Mouse (Mus musculus) embryonic facial prominence, embryonic 14.5 days (tissue): Measurements from ENCODE around the gene Ppp2r5d. TPM values are rescaled to one million over a fixed set of nuclear protein-coding genes. Genes with fewer than 3 reads are reported as not detected.
A peak's percentile ranks its signal among the peaks of the same experiment; 100 is the strongest.

ENCODE experiments used
- ATAC-seq: fragments of 200-750 bp; cut with Nextera tagmentation; 2 replicates; pipeline ENCODE4 v1.8.0; 2017; ENCODE audit warnings: low read depth, moderate number of reproducible peaks, moderate TSS enrichment
- DNase-seq: peaks from one replicate; pipeline ENCODE4 v3.0.0-alpha.2; 2015; ENCODE audit warnings: low spot score
- H3K27ac ChIP-seq: fragments of 300-500 bp; sonication (generic); replicated peaks from 2 replicates; pipeline ENCODE4 v1.5.1; 2014; ENCODE audit warnings: low read depth, mild to moderate bottlenecking, low read length, moderate library complexity
- H3K27me3 ChIP-seq: fragments of 300-500 bp; sonication (generic); replicated peaks from 2 replicates; pipeline ENCODE4 v1.6.1; 2014; ENCODE audit warnings: low read length; ENCODE audit not compliant: control insufficient read depth, insufficient read depth
- H3K36me3 ChIP-seq: fragments of 300-500 bp; sonication (generic); 2 replicates; pipeline ENCODE4 v1.6.1; 2014; ENCODE audit warnings: low read length, mixed read lengths; ENCODE audit not compliant: control insufficient read depth, insufficient read depth
- H3K4me1 ChIP-seq: fragments of 300-500 bp; sonication (generic); 2 replicates; pipeline ENCODE4 v1.6.1; 2014; ENCODE audit warnings: antibody characterized with exemption, low read length; ENCODE audit not compliant: control insufficient read depth, insufficient read depth
- H3K4me2 ChIP-seq: fragments of 300-500 bp; sonication (generic); 2 replicates; pipeline ENCODE4 v1.6.1; 2014; ENCODE audit warnings: low read depth, mild to moderate bottlenecking, low read length, moderate library complexity, mixed read lengths
- H3K4me3 ChIP-seq: fragments of 300-500 bp; sonication (generic); 2 replicates; pipeline ENCODE4 v1.5.1; 2014; ENCODE audit warnings: low read depth, mild to moderate bottlenecking, low read length
- H3K9ac ChIP-seq: fragments of 300-500 bp; sonication (generic); 2 replicates; pipeline ENCODE4 v1.6.1; 2014; ENCODE audit warnings: low read depth, mild to moderate bottlenecking, low read length, moderate library complexity, mixed read lengths
- H3K9me3 ChIP-seq: fragments of 300-500 bp; sonication (generic); 2 replicates; pipeline ENCODE4 v1.6.1; 2016; ENCODE audit warnings: low read length; ENCODE audit not compliant: control insufficient read depth
- WGBS: fragments of 180-500 bp; shearing (Covaris S2); extraction: QIAGEN DNeasy Blood & Tissue Kit; methylation state at CpG from one replicate; pipeline ENCODE4 v1.1.7; 2014; 5-methylcytosine and 5-hydroxymethylcytosine counted together
- polyA plus RNA-seq: library from polyadenylated mRNA; unstranded; fragments of >200 nt; fragmentation: Nextera tagmentation; extraction: Ambion mirVana; gene quantifications from 2 replicates; pipeline ENCODE4 v1.2.1, GENCODE M21; 2014

Gene Ppp2r5d
- polyA plus RNA-seq, 1 experiment from 2014 or later, result 79.5 TPM

DNA sequence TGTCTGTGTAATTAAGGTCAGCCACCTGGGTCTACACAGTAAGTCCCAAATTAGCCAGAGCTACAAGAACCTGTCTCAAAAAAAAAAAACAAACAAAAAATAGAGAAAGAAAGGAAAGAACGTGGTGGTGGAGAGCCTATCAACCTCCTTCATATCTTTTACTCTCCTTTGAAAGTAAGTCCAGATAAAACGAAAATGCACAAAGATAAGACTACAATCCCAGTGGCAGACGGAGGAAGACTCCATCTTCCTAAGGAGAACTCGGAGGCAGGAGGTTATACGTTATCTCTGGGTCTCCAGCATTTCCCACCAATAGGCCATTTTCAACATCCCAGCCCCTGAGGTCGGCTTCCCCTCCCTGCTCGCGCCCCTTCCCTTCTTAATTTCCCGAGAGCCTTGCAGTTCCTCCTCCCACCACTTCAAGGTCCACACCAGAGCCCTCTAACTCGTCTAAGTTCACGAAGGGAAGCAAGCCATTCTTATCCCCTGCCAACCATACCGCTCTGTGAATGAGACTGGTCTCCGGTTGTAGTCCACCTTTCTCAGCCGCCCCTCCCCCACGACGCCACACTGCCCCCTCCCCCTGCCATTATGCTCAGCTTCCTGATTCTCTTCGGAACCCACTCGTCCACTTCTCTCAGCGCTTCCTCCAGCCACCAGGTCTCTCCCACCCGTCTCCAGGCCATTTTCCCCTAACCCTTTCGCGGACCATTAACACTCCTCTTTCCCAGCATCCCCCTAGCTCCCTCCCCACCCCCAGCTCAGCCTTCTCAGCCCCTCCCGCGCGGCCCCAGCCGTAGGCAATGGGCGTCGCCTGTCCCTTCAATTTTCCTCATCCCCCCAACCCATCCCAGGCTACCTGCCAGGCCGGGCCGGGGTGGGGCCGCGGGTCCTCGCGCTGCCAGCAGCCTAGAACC is 24.8 kb downstream of the Ppp2r5d start:
- Histone ChIP-seq H3K27me3 (no peaks in the 10 kb centered on the region), H3K9ac (peak overlapping the region; percentile 78), H3K27ac (peak overlapping the region; percentile 87), H3K4me2 (peak overlapping the region; percentile 88), H3K4me1 (peaks cover 17% of the 10 kb centered on the region), H3K36me3 (peaks cover 59% of the 10 kb centered on the region), H3K9me3 (no peaks in the 10 kb centered on the region), H3K4me3 (peak overlapping the region; percentile 82)
- peak; percentile 24 for ATAC-seq
- DNase-seq, result peak; percentile 66
- under 1% methylated on average over 34 of the region's 34 CpGs for WGBS

DNA sequence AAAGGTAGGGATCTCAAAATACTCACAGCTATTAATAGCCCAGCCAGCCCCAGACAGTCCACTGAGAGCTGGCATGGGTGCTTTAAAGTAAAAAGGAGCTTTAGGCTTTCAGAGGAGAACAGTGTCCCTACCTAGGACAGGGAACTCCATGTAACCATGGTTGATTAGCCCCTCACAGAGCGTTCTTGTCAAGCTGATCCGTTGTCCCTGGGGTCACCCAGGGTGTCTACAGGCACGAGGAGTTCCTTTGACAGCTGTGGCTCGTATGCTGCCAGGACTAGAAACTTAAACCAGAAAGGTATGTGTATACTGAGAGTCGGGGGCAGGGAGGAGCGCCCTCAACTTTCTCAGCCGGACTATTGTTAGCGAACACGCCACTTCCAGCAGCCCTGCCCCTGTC is 26.0 kb downstream of the Ppp2r5d start:
- Histone ChIP-seq H3K4me2 (peak overlapping the region; percentile 88), H3K36me3 (peaks cover 53% of the 10 kb centered on the region), H3K9me3 (no peaks in the 10 kb centered on the region), H3K27ac (0 out of 2 replicates have a peak overlapping the region, but pooled peaks have one; percentile 16), H3K27me3 (no peaks in the 10 kb centered on the region), H3K4me3 (peak overlapping the region; percentile 82), H3K9ac (peak overlapping the region; percentile 78), H3K4me1 (peaks cover 23% of the 10 kb centered on the region)
- 31% methylated on average over 9 of the region's 9 CpGs for WGBS
- ATAC-seq (no peak), DNase-seq (peak; percentile 51)

DNA sequence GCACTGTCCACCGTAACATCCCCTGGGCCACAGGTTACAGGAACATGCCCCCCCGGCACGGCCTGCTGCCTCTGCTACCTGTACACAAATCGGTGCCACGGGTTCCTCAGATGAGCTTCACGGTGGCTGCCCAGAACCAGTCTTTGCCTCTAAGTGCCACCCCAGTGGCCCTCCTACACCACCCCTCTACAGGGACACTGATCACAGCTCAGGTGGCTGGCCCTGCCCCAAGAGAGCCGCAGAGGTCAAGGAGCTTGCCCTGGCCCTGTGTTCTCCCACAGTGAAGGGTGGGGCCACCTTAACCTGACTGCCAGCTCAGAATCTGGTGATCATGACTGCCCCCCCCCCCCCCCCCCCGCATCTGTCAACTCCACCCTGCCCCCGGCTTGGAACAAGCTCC is 26.5 kb downstream of the Ppp2r5d start, which contains the start of gene Mea1:
Gene Mea1, plus strand, starts transcription at position 378 of the 400 bp plus-strand sequence.
- peaks cover 49% of the 10 kb centered on the region for H3K36me3 ChIP-seq
- H3K4me2 ChIP-seq, result peak within 1 kb of the TSS; percentile 88
- H3K9ac ChIP-seq, result peak within 1 kb of the TSS; percentile 78
- no peak for ATAC-seq
- peaks cover 24% of the 10 kb centered on the region for H3K4me1 ChIP-seq
- peak within 1 kb of the TSS; percentile 82 for H3K4me3 ChIP-seq
- H3K27ac ChIP-seq, result peak within 1 kb of the TSS; percentile 87
- no peaks in the 10 kb centered on the region for H3K9me3 ChIP-seq
- no peaks in the 10 kb centered on the region for H3K27me3 ChIP-seq
- DNase-seq, result no peak
- 92% methylated on average over 7 of the region's 9 CpGs for WGBS

DNA sequence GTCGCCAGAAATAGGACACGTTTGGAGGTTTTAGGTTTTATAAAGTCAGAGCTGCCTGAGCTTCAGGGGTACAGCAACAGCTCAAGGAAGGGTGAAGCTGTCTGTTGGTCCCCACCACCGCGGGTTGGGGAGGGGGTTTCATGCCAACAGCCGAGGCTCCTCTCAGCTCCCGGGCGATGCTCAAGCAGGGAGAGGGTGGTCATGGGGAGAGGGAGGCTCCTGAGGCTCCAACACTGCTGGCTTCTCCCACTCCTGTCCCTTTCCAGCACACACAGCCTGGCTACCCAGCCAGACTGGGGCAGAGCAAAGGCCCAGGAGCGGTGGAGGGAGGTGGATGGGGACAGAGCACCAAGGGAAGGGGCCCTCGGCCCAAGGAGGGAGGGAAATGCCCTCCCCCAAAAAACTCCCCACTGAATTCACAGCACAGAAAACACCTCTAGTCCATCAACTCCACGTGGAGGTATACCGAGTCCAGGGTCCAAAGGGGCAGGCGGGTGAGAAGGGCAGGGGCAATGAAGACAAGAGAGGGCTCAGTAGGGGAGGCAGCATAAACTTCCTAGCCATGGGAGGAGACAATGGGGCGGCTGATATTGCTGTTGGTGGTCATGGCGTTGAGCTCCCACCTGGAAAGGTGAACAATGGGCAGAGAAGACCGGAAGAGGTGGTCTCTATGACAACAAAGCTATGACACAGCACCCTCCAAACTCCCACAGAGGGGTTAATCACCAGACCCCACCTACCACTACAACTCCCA is 30.2 kb downstream of the Ppp2r5d start:
- ATAC-seq (peak; percentile 31; the same call in 1 of the 2 replicates), DNase-seq (no peak)
- Histone ChIP-seq H3K4me1 (peaks cover 21% of the 10 kb centered on the region), H3K4me2 (peak overlapping the region; percentile 85), H3K9me3 (no peaks in the 10 kb centered on the region), H3K4me3 (peak overlapping the region; percentile 75), H3K9ac (peak overlapping the region; percentile 78), H3K27ac (peak overlapping the region; percentile 90), H3K27me3 (no peaks in the 10 kb centered on the region), H3K36me3 (peaks cover 56% of the 10 kb centered on the region)
- WGBS, result 19% methylated on average over 13 of the region's 15 CpGs

DNA sequence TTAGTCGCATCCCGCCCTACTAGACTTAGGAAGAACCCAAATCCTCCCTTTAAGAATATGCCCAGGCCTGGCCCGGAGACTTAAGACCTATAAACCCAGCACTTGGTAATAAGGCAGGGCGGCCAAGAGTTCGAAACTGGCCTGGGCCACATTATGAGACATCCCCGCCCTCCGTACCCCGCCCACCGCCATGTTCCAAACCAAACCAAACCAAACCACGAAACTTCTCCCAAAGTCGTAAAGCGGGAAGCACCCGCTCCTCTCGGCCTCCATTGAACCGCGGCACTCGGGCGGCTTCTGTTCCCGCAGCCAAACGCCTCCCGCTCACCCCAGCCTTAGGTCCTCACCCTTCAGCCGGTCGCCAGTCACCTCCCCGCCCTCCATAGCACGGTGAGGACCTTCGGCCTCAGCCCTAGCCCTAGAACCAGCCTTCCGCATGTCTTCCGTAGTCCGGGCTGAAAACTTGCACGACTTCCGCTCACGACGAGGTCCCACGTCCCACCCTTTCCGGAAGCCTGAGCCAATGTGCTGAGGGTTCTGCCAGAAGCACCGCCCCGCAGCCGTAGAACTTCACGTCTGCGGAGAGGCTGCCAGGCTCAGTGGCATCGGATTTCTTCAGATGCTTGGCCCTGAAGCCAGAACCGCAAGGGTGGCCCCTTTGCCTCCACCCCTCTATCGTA is 30.9 kb downstream of the Ppp2r5d start, which contains the start of gene Rrp36:
Gene Rrp36, minus strand, starts transcription at position 503 of the 680 bp plus-strand sequence.
- H3K27ac ChIP-seq, result peak within 1 kb of the TSS; percentile 90
- H3K9ac ChIP-seq, result peak within 1 kb of the TSS; percentile 78
- H3K27me3 ChIP-seq, result no peaks in the 10 kb centered on the region
- H3K9me3 ChIP-seq, result no peaks in the 10 kb centered on the region
- peaks cover 14% of the 10 kb centered on the region for H3K4me1 ChIP-seq
- WGBS, result 1% methylated on average over 43 of the region's 43 CpGs
- H3K36me3 ChIP-seq, result peaks cover 64% of the 10 kb centered on the region
- DNase-seq (peak; percentile 98), ATAC-seq (peak; percentile 96)
- peak within 1 kb of the TSS; percentile 75 for H3K4me3 ChIP-seq
- peak within 1 kb of the TSS; percentile 85 for H3K4me2 ChIP-seq

DNA sequence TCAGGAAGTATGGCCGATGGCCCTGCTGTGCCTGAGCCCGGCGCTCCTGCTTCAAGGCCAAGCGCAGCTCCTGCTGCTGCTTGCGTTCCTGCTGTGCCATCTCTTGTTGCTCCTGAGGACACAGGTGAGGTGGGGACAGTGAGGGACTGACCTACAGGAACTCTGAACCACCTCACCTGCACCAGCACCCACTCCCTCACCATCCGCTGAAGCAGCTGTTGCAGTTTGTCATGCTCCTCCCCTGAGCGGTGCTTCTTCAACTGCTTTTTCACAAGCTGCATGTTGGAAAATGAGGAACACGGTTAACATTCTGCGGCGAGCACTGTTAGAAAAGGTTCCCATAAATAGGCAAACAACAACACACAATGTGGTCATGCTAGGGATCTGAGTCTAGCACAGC is 35.0 kb downstream of the Ppp2r5d start:
- Histone ChIP-seq H3K27ac (no peak overlapping the region), H3K4me2 (no peak overlapping the region), H3K9ac (no peak overlapping the region), H3K4me1 (peaks cover 12% of the 10 kb centered on the region; the same call in 1 of the 2 replicates), H3K9me3 (no peaks in the 10 kb centered on the region), H3K27me3 (no peaks in the 10 kb centered on the region), H3K36me3 (peaks cover 59% of the 10 kb centered on the region), H3K4me3 (no peak overlapping the region)
- DNase-seq (no peak), ATAC-seq (no peak)
- WGBS, result 93% methylated on average over 10 of the region's 10 CpGs

DNA sequence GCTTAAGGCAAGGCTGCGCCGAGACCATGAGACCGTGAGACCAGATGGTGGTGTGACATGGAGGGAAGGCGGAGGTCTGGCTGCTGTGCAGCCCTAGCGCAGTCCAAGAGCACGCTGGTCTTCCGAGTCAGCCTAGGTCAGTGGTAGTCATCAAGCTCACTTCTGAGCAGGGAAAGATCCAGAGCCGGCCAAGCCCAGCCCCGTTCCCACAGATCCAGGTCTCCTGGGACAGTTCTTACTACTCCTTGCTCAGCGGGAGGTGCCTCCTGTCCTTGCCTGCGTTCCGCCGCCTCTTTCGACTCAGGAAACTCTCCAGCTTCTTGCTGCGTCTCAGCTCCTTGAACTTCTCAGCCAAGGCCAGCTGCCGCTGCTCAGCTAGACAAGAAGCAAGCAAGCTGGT is 37.2 kb downstream of the Ppp2r5d start:
- Histone ChIP-seq H3K4me2 (no peak overlapping the region), H3K4me1 (no peaks in the 10 kb centered on the region), H3K9me3 (no peaks in the 10 kb centered on the region), H3K27me3 (no peaks in the 10 kb centered on the region), H3K36me3 (peaks cover 76% of the 10 kb centered on the region), H3K27ac (no peak overlapping the region), H3K9ac (no peak overlapping the region), H3K4me3 (no peak overlapping the region)
- WGBS, result 89% methylated on average over 16 of the region's 16 CpGs
- no peak for DNase-seq
- 0 out of 2 replicates have a peak, but pooled peaks have one; percentile 3 for ATAC-seq

DNA sequence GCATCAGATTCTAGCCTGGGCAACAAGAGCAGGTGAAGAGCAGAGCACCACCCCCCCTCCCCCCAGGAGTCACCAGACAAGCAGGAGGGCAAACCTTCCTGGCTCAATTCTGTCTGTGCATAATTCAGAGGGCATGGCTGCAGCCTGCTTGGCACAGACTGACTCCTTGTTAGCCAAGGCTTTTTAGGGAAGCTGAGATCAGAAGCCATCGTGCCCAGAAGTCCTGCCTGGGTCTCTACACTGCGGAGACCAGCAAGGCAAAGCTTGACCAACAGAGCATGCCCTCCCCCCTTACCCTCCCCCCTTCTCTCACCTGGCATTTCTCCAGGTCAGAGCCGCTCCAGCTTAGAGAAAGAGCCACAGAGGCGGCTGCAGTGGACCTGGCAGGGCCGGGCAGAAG is 42.2 kb downstream of the Ppp2r5d start:
- ATAC-seq, result no peak
- Histone ChIP-seq H3K9me3 (no peaks in the 10 kb centered on the region), H3K4me3 (no peak overlapping the region), H3K27ac (no peak overlapping the region), H3K4me2 (no peak overlapping the region), H3K36me3 (peaks cover 92% of the 10 kb centered on the region), H3K27me3 (no peaks in the 10 kb centered on the region), H3K9ac (no peak overlapping the region), H3K4me1 (no peaks in the 10 kb centered on the region)
- 92% methylated on average over 5 of the region's 5 CpGs for WGBS
- no peak for DNase-seq
